Mouse (Mus musculus) liver, embryonic 14.5 days (tissue): ENCODE measurements around the gene Tpd52l1. TPM values are rescaled to one million over a fixed set of nuclear protein-coding genes. Genes with fewer than 3 reads are reported as not detected.

Experiments
- ATAC-seq: fragments of 200-750 bp; cut with Nextera tagmentation; 2 replicates; pipeline ENCODE4 v1.8.0; 2017; ENCODE audit warnings: moderate number of reproducible peaks, mild to moderate bottlenecking, moderate library complexity; ENCODE audit not compliant: insufficient read depth
- DNase-seq, 3 experiments: peaks; one replicate each; pipeline ENCODE4 v3.0.0-alpha.2; 2012 to 2013; ENCODE audit warnings: low read depth in 3 of 3, low spot score in 3 of 3
- H3K27ac ChIP-seq: fragments of 300-500 bp; sonication (generic); 2 replicates; pipeline ENCODE4 v1.5.1; 2014; ENCODE audit warnings: moderate library complexity, mild to moderate bottlenecking, control low read depth, inconsistent platforms
- H3K27me3 ChIP-seq: fragments of 300-500 bp; sonication (generic); 2 replicates; pipeline ENCODE4 v1.6.1; 2014; ENCODE audit warnings: mild to moderate bottlenecking, low read length, moderate library complexity; ENCODE audit not compliant: control insufficient read depth, insufficient read depth
- H3K36me3 ChIP-seq: fragments of 300-500 bp; sonication (generic); replicated peaks from 2 replicates; pipeline ENCODE4 v1.6.1; 2014; ENCODE audit warnings: low read depth; ENCODE audit not compliant: control insufficient read depth, insufficient read depth
- H3K4me1 ChIP-seq, 2 experiments: fragments of 200-500 bp in 1 of 2; fragments of 300-500 bp in 1 of 2; sonication (generic) in 1 of 2; replicated peaks; 2 replicates each; pipeline ENCODE4 v1.6.1; 2012 to 2014; ENCODE audit warnings: antibody characterized with exemption in 1 of 2, inconsistent platforms in 1 of 2, low read length in 1 of 2; ENCODE audit not compliant: control insufficient read depth in 2 of 2, insufficient read depth in 2 of 2
- H3K4me2 ChIP-seq: fragments of 300-500 bp; sonication (generic); 2 replicates; pipeline ENCODE4 v1.6.1; 2014; ENCODE audit warnings: low read depth, mild to moderate bottlenecking, control low read depth, moderate library complexity
- H3K4me3 ChIP-seq, 2 experiments: fragments of 200-500 bp in 1 of 2; fragments of 300-500 bp in 1 of 2; sonication (generic) in 1 of 2; 2 replicates each; pipeline ENCODE4 v1.5.1; 2012 to 2014; ENCODE audit warnings: low read depth in 2 of 2, low read length in 2 of 2, mild to moderate bottlenecking in 2 of 2, control low read depth in 1 of 2, inconsistent platforms in 1 of 2, moderate library complexity in 1 of 2; ENCODE audit not compliant: insufficient read depth in 1 of 2
- H3K9ac ChIP-seq: fragments of 300-500 bp; sonication (generic); replicated peaks from 2 replicates; pipeline ENCODE4 v1.6.1; 2014; ENCODE audit warnings: mild to moderate bottlenecking, control low read depth, moderate library complexity
- H3K9me3 ChIP-seq: fragments of 300-500 bp; sonication (generic); 2 replicates; pipeline ENCODE4 v1.6.1; 2016; ENCODE audit warnings: low read length, mixed read lengths; ENCODE audit not compliant: control insufficient read depth
- CTCF ChIP-seq: IDR thresholded peaks from 2 replicates; pipeline ENCODE4 v1.5.1; 2016; ENCODE audit warnings: antibody characterized with exemption, low read depth, control low read depth
- EP300 ChIP-seq: IDR thresholded peaks from 2 replicates; pipeline ENCODE4 v1.6.1; 2016; ENCODE audit warnings: antibody characterized with exemption, low read depth
- WGBS: fragments of 180-500 bp; shearing (Covaris S2); extraction: QIAGEN DNeasy Blood & Tissue Kit; methylation state at CpG from one replicate; pipeline ENCODE4 v1.1.7; 2014; ENCODE audit not compliant: insufficient replicate concordance; 5-methylcytosine and 5-hydroxymethylcytosine counted together
- polyA plus RNA-seq, 2 experiments: library from polyadenylated mRNA; depleted of rRNA in 1 of 2; stranded (reverse) in 1 of 2; unstranded in 1 of 2; fragments of >200 nt; fragmentation: Nextera tagmentation in 1 of 2; extraction: Ambion mirVana in 1 of 2; gene quantifications; 2 replicates each; pipeline versions ENCODE4 v1.2.1 to v1.2.3; 2012 to 2014

Gene Tpd52l1
- polyA plus RNA-seq, 2 experiments, result 0.38 to 0.52 TPM

- Histone ChIP-seq H3K4me3 (no peak overlapping the region), H3K36me3 (no peaks in the 10 kb centered on the region), H3K4me2 (no peak overlapping the region), H3K27ac (no peak overlapping the region), H3K27me3 (no peaks in the 10 kb centered on the region), H3K9ac (no peak overlapping the region), H3K4me1 (no peaks in the 10 kb centered on the region), H3K9me3 (no peaks in the 10 kb centered on the region)
- ATAC-seq, result no peak
- DNase-seq, result no peak
- TF ChIP-seq CTCF (no peak), EP300 (no peak)
- 47% methylated on average over 1 of the region's 1 CpGs for WGBS
Measured at GRCm38 (mm10) chr10:31300292-31300691, 145.5 kb downstream of the Tpd52l1 start.

GRCm38 (mm10) chr10:31298921-31299574 lies 146.7 kb downstream of the Tpd52l1 start:
- H3K27ac ChIP-seq, result no peak overlapping the region
- H3K4me1 ChIP-seq, result no peaks in the 10 kb centered on the region
- no peaks in the 10 kb centered on the region for H3K27me3 ChIP-seq
- peak; percentile 80 for TF ChIP-seq CTCF
- TF ChIP-seq EP300, result no peak
- WGBS, result 32% methylated on average over 6 of the region's 6 CpGs
- H3K9me3 ChIP-seq, result no peaks in the 10 kb centered on the region
- no peak overlapping the region for H3K4me3 ChIP-seq
- no peak for ATAC-seq
- H3K9ac ChIP-seq, result no peak overlapping the region
- H3K4me2 ChIP-seq, result no peak overlapping the region
- no peaks in the 10 kb centered on the region for H3K36me3 ChIP-seq
- DNase-seq, result peak in 2 of 3 experiments; percentile 10 to 29

- Histone ChIP-seq H3K4me1 (no peaks in the 10 kb centered on the region), H3K4me3 (no peak overlapping the region), H3K9ac (no peak overlapping the region), H3K4me2 (no peak overlapping the region), H3K36me3 (no peaks in the 10 kb centered on the region), H3K27ac (no peak overlapping the region), H3K9me3 (no peaks in the 10 kb centered on the region), H3K27me3 (no peaks in the 10 kb centered on the region)
- ATAC-seq (no peak), DNase-seq (no peak)
- TF ChIP-seq CTCF, result no peak
- no peak for TF ChIP-seq EP300
- WGBS, result 43% methylated on average over 2 of the region's 2 CpGs
Measured at GRCm38 (mm10) chr10:31298263-31298662, 147.5 kb downstream of the Tpd52l1 start.

- 51% methylated on average over 4 of the region's 4 CpGs for whole genome bisulfite sequencing
- H3K9me3 ChIP-seq, result no peaks in the 10 kb centered on the region
- no peaks in the 10 kb centered on the region for H3K36me3 ChIP-seq
- DNase-seq, result no peak
- no peak overlapping the region for H3K4me3 ChIP-seq
- H3K4me2 ChIP-seq, result no peak overlapping the region
- H3K9ac ChIP-seq, result no peak overlapping the region
- no peak overlapping the region for H3K27ac ChIP-seq
- no peaks in the 10 kb centered on the region for H3K4me1 ChIP-seq
- ATAC-seq, result no peak
- no peak for TF ChIP-seq CTCF
- TF ChIP-seq EP300, result no peak
- H3K27me3 ChIP-seq, result no peaks in the 10 kb centered on the region
Measured at GRCm38 (mm10) chr10:31297106-31297505, 148.7 kb downstream of the Tpd52l1 start.

GRCm38 (mm10) chr10:31296458-31296857 lies 149.3 kb downstream of the Tpd52l1 start:
- Histone ChIP-seq H3K4me2 (no peak overlapping the region), H3K9me3 (no peaks in the 10 kb centered on the region), H3K9ac (no peak overlapping the region), H3K27me3 (no peaks in the 10 kb centered on the region), H3K4me3 (no peak overlapping the region), H3K27ac (no peak overlapping the region), H3K4me1 (no peaks in the 10 kb centered on the region), H3K36me3 (no peaks in the 10 kb centered on the region)
- TF ChIP-seq CTCF (no peak), EP300 (no peak)
- WGBS, result 25% methylated on average over 1 of the region's 1 CpGs
- ATAC-seq (no peak), DNase-seq (no peak)
